Mouse (Mus musculus): Measurements from ENCODE around the gene Slc22a2.
"Not testable (repeated sequence)": the region's sequence is repeated elsewhere in the genome, so short reads cannot be mapped to it uniquely, and the experiment has no call there.

Gene Slc22a2

DNA sequence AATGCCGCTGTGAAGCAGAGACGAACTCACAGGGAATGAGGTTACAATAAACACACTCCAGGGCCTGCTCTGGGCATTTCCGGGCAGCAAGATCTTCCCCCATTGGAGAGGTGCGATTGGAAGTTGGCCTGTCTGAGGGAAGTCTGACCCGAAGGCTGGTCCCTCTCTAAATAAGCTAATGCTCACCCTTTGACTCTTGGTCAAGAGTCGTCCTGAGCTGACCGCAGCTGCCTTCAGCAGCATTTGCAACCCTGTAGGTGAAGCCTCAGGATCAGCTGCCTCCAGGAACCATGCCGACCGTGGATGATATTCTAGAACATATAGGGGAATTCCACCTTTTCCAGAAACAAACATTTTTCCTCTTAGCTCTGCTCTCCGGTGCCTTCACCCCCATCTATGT lies at the start of gene Slc22a2:
Gene Slc22a2 (plus strand): TSS at position 142 of the 400 bp plus-strand sequence.
- no peak for DNase-seq (ENCODE audit: low read depth, low spot score)

DNA sequence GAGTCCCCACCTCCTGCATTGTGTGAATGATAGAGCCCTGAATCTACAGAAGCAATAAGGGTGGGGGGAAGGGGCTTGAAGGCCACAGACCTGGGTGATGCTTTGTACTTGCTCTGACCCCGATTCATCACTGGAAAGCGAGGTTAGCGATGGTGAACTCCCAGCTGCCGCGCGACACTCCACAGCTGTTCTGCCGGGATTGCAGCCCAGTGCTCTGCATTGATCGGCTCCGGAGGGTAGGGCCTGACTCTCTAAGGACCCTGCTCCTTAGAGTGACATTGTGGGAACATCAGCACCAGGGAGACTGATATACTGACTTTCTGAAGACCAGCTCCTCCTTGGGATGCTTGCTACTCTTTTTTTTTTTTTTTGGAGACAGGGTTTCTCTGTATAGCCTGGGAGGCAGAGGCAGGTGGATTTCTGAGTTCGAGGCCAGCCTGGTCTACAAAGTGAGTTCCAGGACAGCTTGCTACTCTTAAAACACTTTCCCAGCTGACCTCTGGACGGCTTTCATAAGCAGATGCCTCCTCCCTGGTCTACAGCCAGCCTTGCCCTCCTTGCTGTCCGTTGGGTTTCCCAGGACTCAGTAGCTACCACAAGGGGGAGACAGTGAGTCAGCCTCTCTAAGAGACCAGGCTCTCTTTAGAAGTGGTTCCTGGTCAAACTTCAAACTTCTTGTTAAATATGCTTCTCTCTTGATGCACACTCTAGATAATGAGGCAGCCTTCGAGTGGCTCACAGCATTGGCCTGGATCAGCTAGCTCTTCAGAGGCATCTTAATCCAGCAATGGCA lies 49.4 kb upstream of the Slc22a2 start:
- peak; percentile 74 for DNase-seq (ENCODE audit: low read depth, low spot score)

DNA sequence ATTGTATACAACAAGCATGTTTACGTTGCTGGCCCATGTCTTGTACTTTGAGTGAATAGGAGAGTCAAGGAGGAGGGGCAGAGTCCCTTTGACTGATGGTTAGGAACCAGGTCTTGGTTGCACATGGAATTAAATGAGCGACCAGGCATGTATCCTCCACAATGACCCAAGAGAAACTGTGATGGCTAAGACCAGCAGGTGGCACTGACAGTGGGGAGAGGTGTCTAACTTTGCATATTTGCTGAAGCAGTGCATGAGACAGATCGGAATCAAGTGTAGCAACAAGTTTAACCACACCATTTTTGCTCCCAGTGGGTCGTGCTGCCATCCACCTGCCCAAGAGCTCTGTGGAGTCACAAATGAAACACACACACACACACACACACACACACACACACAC lies 21.7 kb upstream of the Slc22a2 start:
- DNase-seq (ENCODE audit: low read depth, low spot score), result no peak

DNA sequence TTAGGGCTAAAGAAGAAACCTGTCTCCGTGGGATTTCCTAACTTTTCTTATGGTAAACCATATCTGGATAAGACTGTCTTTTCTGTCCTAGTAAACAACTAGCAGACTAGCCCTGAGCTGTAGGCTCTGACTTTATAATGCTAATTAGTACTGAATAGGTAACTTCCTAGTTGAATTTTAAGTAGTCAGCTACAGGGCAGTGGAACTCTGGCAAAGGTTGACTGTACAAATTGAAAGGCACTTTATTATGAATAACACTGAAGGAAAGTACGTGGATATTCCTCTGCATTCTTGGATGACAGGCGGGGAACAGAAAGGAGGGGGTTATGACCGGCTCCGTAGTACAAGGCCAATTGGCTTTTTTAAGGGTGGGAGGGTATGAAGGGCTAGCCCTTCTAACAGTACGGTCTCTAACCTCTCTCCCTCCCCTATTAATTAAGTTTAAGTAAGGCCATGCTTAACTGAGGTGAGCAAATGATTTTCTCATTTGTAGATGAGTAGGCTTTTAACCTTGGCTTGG lies 19.4 kb upstream of the Slc22a2 start:
- DNase-seq (ENCODE audit: low read depth, low spot score), result not testable (repeated sequence)

DNA sequence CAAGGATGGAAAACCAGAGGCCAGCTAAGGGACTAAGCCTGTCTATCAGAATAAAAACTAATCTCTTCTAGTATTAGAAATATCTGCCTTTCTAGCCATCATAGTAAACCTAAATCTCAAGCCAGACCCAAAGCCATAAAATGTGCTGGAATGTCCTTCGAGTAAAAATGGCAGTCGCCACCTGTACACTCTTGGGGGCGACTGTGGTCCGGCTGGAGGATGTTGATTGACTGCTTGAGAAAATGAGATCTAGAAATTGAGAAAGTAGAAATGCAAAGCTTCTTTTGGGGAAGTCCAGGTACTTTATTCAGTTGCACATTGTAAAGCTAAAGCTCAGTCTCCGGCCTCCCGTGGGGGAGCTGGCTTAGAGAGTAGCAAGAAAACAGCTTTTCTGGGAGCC lies 18.5 kb upstream of the Slc22a2 start:
- no peak for DNase-seq (ENCODE audit: low read depth, low spot score)

DNA sequence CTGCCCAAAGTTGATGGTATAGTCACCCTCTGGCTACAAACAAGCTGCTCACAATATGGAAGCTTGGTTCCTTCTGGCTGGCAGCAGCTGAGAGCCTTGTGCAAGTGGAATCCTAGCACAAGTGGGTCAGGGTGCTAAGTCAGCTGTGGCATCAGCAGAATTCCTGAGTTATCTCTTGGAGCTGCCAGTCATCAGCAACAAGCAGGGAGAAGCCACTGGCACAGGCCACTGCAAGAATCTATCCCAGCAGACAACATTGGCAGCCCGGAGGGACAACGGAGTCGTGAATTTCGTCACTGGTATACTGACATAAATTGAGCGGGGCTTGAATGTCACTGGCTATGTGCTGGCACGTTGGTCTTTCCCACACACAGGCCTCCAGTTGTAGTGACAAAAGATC lies 12.6 kb upstream of the Slc22a2 start:
- no peak for DNase-seq (ENCODE audit: low read depth, low spot score)

DNA sequence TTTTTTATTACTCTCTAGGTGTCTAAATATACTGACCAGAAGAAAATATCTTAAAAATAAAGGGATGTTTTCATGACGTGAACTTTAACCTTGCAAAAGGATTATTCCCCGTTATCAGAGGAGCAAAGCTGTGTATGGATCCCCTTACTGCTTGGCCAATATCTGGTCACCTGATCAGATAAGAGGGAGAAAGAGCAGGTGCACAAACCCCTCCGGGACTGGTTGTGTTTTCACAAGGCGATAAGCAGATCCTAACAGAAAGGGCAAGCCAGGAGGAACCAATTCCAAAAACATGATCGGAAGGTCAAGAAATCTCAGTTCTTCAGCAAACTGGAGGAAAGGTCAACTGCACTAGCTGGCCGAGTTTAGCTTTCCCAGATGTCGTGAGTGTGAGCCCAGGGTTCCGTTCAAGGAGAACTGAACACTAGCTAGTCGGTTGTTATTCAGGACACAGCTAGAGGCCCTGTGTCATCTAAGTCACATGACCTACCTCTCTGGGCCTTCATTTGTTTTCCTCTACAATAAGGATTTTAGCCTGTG lies 11.9 kb upstream of the Slc22a2 start:
- DNase-seq (ENCODE audit: low read depth, low spot score), result no peak

DNA sequence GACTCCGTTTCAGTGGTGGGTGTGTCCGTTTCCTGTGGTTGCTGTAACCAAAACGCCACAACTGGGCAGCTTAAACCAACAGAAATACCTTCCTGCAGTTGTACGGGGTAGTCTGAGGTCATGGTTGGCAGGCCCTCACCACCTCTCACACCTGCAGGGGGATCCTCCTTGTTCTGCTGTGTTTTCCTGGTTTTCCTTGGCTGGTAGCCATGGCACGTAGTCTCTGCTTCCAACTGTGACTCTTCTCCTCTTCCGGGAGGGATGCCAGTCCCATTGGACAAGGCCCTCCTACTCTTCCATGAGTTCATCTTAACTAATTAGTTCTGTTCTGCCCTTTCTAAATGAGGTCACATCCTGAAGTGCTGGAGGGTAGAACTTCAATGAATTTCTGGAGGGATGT lies 8.5 kb upstream of the Slc22a2 start:
- DNase-seq (ENCODE audit: low read depth, low spot score), result no peak

DNA sequence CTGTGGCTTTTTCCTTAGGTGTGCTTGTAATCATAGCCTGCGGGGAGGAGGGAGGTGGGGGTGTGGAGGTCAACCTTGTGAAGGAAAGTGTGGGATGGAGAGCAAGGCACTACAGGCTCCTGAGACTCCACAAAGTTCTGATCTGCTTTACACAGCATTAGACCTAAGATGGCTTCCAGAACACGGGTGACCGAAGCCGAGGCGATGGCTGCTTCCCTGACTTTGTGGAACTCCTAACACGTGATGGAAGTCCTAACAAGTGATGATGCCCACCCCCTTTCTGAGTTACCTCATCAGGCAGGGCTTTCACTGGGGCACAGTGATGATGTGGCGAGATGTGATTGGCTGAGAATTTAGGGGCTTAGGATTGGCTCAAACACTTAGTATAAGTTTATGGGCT lies 6.8 kb upstream of the Slc22a2 start:
- DNase-seq (ENCODE audit: low read depth, low spot score), result no peak

DNA sequence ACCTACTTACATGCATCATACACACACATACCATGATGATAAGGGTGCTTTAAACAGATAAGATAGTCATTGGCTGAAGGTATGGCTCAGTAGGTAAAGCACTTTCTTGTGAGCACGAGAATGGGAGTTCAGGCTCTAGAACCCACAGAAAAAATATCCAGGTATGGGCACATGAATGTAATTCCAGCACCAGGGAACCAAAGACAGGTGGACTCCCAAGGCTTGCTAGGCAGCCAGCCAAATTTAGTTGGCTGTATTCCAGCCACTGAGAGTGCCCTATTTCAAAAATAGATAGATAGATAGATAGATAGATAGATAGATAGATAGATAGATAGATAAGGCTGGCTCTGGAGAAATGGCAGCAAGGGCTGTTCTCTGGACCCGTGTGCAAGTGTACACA lies 1.4 kb downstream of the Slc22a2 start:
- DNase-seq (ENCODE audit: low read depth, low spot score), result no peak

DNA sequence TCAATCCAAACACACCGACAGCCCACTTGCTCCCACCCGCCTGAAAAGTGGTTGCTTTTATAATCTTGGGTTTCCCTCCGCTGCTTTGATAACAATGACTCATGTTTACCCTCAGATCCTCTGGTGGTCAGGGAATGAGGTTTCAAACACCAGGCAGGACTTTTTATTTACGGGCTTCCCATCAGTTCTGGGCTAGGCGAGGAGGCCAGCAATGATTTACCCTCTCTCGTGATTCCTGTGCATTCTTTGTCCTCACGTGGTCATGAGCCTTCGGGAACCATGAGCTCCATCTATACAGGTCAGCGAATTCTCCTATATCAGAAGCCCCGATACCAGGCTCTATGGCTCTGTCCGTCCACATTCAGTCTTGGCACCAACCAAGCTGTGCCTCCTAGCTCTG lies 3.0 kb downstream of the Slc22a2 start:
- DNase-seq (ENCODE audit: low read depth, low spot score), result no peak

DNA sequence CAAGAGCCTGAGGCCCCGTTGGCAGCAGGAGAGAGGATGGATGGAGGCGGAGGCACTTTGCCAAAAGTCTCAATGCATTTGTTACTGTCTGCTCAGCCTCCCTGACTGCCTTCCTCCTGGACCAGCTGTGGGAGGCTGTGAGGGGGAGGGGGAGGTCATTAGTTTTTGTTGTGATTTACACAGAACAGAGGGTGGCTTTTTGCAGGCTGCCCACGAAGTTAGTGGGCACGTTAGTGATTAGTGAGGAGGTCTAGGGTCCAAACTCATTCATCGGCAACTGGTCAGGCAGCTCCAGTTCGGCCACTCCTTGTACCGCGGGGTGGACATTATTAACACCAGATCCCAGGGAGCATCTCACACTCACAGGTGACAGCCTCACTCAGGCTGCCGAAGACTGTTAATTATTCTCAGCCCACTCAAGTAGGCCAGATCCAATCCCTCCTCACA lies 4.9 kb downstream of the Slc22a2 start:
- DNase-seq (ENCODE audit: low read depth, low spot score), result peak; percentile 21

DNA sequence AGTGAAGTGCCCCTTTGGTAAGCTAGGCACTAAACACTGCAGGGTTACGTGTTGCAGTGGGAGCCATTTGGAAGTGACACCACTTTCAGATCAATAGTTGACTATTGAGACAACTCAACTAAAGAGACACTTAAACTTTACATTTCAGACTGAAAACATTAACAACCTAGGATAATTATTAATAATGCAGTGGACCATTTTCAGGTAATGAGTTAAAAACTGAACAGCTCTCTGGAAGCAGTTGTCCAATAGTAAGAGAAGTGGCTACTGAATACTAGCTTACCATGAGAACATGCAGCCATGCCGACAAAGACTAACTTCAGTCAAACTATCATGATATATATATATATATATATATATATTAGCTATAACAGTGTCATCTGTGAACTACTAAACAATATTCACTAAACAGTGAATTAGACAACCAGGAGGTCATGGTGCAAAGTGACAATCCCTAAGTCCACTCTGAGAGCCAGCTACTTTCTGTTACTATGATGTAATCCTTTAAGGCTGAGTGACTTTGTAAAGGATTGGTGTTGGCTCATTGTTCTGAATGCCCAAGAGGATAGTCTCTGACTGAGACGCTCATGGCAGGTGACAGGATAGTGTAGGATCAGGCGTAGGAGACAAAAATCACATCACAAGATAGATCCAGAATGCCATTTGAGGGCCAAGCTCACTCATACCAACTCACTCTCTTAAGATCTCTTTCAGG lies 7.1 kb downstream of the Slc22a2 start:
- no peak for DNase-seq (ENCODE audit: low read depth, low spot score)

DNA sequence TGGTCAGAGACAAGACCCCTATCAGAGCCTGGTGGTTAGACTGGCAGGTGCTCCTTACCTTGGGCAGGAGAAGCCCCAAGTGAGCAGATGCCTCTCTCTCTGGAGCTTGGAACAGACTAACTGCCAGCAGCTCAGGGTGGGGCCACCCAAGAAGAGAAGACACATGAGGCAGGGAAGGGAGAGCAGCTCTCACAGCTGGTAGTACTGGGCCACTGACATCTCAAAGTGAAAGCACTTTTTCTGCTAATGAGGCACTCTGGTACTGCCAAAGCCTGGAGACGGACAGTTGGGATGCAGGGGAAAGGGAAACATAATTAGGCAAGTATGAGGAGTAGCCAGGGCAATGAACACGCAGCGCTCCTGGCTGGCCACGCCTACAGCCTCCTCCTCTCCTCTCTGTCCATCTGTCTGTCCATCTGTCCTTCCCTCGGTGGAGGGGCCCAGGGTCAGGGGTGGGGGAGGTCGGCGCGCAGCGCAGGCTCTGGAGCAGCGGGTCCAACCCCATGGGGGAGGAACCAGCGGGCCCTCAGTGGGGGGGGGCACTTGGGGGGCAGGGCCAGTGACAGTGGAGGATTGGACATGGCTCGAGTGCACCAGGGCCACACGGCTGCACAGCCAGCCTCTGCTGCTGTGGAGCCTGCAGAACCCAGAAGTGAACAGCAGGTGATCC lies 12.0 kb downstream of the Slc22a2 start:
- no peak for DNase-seq (ENCODE audit: low read depth, low spot score)

DNA sequence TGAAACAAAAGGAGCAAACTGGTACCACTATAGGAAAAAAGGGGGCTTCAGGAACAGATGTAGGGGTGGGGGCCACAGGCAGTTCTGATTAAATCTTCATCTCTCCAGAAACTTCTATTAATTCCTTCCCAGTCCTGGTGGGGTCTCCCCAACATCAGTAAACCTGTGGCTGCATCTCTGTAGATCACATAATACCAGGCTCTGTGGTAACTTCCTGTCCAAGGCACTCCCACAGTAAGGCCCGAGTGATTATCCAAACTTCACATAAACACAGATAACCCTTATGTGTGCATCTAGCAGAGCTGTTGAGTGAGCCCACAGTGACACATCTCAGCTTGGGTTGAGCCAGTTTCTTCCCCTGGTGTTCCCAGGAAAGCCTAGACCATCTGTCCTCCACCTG lies 22.7 kb downstream of the Slc22a2 start:
- no peak for DNase-seq (ENCODE audit: low read depth, low spot score)

DNA sequence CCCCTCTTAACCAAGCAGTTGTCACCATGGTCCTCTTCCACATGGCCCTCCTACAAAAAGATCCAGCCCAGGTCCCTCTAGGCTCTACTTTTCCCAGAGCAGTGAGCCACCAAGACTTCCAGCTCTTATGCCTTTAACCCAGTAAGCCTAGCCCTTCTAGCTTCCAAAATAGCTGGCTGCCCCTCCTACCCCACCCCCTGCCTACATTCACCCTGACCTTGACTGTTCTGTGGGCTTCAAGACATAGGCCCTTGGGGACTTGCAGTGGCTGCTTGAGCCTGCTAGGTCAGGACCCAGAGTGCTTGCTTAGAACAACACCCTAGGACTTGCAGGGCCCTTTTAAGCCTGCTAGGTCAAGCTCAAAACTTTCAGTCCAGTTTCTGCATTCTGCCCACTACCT lies 23.3 kb downstream of the Slc22a2 start:
- no peak for DNase-seq (ENCODE audit: low read depth, low spot score)

DNA sequence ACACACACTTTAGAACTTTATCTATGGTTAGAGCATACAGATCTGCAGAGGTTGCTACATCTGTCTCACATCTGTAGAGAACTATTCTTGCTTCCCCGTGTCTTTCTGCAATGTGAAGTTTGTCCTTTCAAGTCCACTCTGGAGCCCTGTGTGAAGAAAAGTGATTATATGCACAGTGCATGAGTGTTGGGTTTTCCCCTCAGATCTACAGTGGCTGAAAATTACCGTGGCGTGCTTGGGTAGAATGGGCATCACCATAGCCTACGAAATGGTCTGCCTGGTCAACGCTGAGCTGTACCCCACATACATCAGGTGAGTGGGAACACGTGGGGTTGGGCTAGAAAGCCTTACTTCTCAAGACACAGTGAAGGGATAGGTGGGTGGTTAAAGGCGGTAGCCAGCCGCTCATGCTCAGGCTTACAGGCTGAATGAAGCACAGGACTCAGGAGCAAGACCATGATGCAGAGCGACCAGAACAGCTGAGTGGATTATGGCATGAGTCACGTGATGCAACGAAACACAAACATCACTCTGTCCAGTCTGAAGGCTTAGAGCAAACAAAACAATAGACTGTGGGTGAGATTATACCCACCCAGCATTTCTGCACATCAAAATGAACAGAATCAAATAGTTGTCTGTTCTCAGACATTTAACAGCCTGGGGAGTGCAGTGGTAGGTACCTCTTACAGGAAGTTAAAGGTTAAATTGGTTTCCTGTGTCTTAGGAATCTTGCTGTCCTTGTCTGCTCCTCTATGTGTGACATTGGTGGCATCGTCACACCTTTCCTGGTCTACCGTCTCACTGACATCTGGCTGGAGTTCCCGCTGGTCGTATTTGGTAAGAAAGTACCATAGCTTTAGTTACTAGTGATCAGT lies 30.8 kb downstream of the Slc22a2 start:
- DNase-seq (ENCODE audit: low read depth, low spot score), result no peak

DNA sequence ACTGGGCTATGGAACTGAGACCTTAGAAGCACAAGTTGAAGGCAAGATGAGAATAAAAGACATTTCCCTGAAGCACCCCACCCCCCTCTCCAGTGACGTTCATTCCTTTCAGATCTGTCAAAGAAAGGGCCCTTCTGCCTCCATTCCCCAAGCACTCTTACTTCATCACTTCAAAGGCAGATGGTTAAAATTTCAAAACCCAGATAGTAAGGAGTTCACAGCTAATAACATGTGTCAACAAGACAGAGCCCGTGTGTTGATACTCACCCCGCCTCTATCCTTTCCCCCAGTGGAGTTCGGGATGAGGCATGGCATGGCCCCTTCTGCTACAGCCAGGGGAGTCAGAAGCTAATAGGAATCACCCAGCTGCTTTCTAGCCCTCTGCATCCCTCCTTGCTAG lies 31.5 kb downstream of the Slc22a2 start:
- no peak for DNase-seq (ENCODE audit: low read depth, low spot score)

DNA sequence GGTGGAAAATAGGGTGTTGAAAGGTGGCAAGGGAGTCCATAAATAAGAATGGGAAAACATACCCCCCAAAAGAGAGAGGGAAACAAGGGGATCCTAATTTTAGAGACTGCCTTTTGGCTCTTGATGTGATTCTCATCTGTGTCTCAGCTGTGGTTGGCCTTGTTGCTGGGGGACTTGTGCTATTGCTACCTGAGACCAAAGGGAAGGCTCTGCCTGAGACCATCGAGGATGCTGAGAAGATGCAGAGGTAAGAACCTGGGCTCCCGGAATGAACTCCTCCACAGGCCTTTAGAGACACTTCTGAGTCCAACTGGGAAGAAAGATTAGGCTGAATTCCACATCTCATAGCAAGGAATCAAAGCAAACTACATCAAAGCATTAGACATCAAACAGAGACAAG lies 35.7 kb downstream of the Slc22a2 start:
- no peak for DNase-seq (ENCODE audit: low read depth, low spot score)

DNA sequence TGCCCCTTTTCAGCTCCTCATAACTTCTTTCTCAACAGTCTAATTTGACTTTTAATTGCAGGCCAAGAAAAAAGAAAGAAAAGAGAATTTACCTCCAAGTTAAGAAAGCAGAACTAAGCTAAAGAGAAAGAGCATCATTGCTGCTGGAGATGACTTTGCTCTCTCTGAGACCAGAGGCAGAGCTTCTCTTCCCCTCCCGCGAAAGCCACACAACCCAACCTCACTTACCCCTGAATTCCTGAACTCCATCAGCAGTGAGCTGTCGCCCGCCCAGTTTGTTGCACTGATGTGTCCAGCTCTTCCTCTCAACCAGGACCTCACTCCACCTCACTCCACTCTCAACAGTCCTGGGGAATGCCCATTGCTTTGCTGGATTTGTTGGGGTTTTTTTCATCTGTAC lies 44.1 kb downstream of the Slc22a2 start:
- no peak for DNase-seq (ENCODE audit: low read depth, low spot score)

Measured in forelimb bud, embryonic 11.5 days (tissue).